Mouse (Mus musculus) hindbrain, embryonic 13.5 days (tissue): Measurements from ENCODE around the gene Tia1. TPM values are rescaled to one million over a fixed set of nuclear protein-coding genes. Genes with fewer than 3 reads are reported as not detected.

ENCODE experiments used
- ATAC-seq: fragments of 200-750 bp; cut with Nextera tagmentation; 2 replicates; pipeline ENCODE4 v1.8.0; 2017; ENCODE audit warnings: moderate TSS enrichment; ENCODE audit not compliant: low FRiP score
- H3K27ac ChIP-seq: fragments of 300-500 bp; sonication (generic); 2 replicates; pipeline ENCODE4 v1.5.1; 2015; ENCODE audit warnings: inconsistent platforms, mild to moderate bottlenecking, moderate library complexity
- H3K27me3 ChIP-seq: fragments of 300-500 bp; sonication (generic); 2 replicates; pipeline ENCODE4 v1.6.1; 2015; ENCODE audit warnings: mild to moderate bottlenecking, inconsistent platforms
- H3K36me3 ChIP-seq: fragments of 300-500 bp; sonication (generic); 2 replicates; pipeline ENCODE4 v1.6.1; 2015; ENCODE audit warnings: mild to moderate bottlenecking, inconsistent platforms
- H3K4me1 ChIP-seq: fragments of 300-500 bp; sonication (generic); replicated peaks from 2 replicates; pipeline ENCODE4 v1.6.1; 2015; ENCODE audit warnings: inconsistent platforms
- H3K4me2 ChIP-seq: fragments of 300-500 bp; sonication (generic); 2 replicates; pipeline ENCODE4 v1.6.1; 2015; ENCODE audit warnings: inconsistent platforms, mild to moderate bottlenecking, moderate library complexity
- H3K4me3 ChIP-seq: fragments of 300-500 bp; sonication (generic); 2 replicates; pipeline ENCODE4 v1.5.1; 2015; ENCODE audit warnings: mild to moderate bottlenecking, inconsistent platforms
- H3K9ac ChIP-seq: fragments of 300-500 bp; sonication (generic); 2 replicates; pipeline ENCODE4 v1.6.1; 2015; ENCODE audit warnings: mild to moderate bottlenecking, inconsistent platforms
- H3K9me3 ChIP-seq: fragments of 300-500 bp; sonication (generic); 2 replicates; pipeline ENCODE4 v1.6.1; 2016; ENCODE audit warnings: inconsistent platforms
- WGBS: fragments of 180-500 bp; shearing (Covaris S2); methylation state at CpG from one replicate; pipeline ENCODE4 v1.1.7; 2015; 5-methylcytosine and 5-hydroxymethylcytosine counted together
- polyA plus RNA-seq: library from polyadenylated mRNA; unstranded; fragments of >200 nt; fragmentation: Nextera tagmentation; extraction: Ambion mirVana; gene quantifications from 2 replicates; pipeline ENCODE4 v1.2.1, GENCODE M21; 2015

The Tia1 gene
- polyA plus RNA-seq, 1 experiment from 2014 or later: 359 TPM

DNA sequence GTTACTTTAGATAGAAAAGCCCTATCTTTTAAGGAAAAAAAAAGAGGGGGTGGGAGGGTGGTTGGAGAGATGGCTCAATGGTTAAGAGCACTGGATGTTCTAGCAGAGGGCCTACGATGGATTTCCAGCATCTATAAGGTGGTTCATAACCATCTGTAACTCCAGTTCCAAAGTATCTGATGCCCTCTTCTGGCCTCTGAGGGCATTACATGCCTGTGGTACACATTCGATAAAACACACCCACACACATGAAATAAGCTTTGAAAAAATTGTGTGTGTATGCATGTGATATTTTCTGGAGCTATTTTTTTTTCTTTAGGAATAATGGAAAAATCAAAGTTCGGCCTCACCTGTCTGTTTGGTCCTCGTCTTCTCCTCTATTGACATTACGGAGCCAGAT is 12.7 kb upstream of the Tia1 start:
- no peak overlapping the region for H3K9ac ChIP-seq
- peaks cover 28% of the 10 kb centered on the region for H3K4me1 ChIP-seq
- H3K4me3 ChIP-seq: no peak overlapping the region
- 97% methylated on average over 5 of the region's 5 CpGs for WGBS
- ATAC-seq: no peak
- H3K36me3 ChIP-seq: peaks cover 72% of the 10 kb centered on the region
- H3K9me3 ChIP-seq: no peaks in the 10 kb centered on the region
- H3K4me2 ChIP-seq: no peak overlapping the region
- no peak overlapping the region for H3K27ac ChIP-seq
- no peaks in the 10 kb centered on the region for H3K27me3 ChIP-seq

DNA sequence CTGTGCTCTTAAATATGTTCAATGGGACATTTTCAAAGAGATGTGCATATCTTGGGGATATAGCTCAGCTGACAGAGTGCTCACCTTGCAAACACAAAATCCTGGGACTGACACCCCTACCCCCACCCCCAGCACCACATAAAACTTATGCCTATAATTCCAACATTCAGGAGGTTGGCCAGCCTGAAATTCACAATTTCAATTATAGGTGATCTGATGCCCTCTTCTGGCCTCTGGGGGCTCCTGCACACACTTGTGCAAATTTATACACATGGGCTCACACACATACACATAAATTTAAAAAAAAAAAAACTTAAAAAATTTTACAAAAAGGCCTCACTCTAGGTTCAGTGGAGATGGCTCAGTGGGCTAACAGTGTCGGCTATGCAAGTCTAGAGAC is 10.8 kb upstream of the Tia1 start:
- peaks cover 35% of the 10 kb centered on the region for H3K4me1 ChIP-seq
- H3K27ac ChIP-seq: no peak overlapping the region
- no peak for ATAC-seq
- H3K36me3 ChIP-seq: peaks cover 59% of the 10 kb centered on the region
- 100% methylated on average over 1 of the region's 1 CpGs for WGBS
- H3K9me3 ChIP-seq: no peaks in the 10 kb centered on the region
- H3K27me3 ChIP-seq: no peaks in the 10 kb centered on the region
- no peak overlapping the region for H3K9ac ChIP-seq
- no peak overlapping the region for H3K4me2 ChIP-seq
- no peak overlapping the region for H3K4me3 ChIP-seq

- no peak overlapping the region for H3K4me2 ChIP-seq
- H3K27me3 ChIP-seq: no peaks in the 10 kb centered on the region; the same call in 1 of the 2 replicates
- no peak overlapping the region for H3K9ac ChIP-seq
- no peak overlapping the region for H3K4me3 ChIP-seq
- no peak overlapping the region for H3K27ac ChIP-seq
- H3K4me1 ChIP-seq: peaks cover 35% of the 10 kb centered on the region
- 90% methylated on average over 17 of the region's 17 CpGs for WGBS
- peaks cover 49% of the 10 kb centered on the region for H3K36me3 ChIP-seq
- no peak for ATAC-seq
- no peaks in the 10 kb centered on the region for H3K9me3 ChIP-seq
Measured at GRCm38 (mm10) chr6:86394078-86394720, 9.8 kb upstream of the Tia1 start.

DNA sequence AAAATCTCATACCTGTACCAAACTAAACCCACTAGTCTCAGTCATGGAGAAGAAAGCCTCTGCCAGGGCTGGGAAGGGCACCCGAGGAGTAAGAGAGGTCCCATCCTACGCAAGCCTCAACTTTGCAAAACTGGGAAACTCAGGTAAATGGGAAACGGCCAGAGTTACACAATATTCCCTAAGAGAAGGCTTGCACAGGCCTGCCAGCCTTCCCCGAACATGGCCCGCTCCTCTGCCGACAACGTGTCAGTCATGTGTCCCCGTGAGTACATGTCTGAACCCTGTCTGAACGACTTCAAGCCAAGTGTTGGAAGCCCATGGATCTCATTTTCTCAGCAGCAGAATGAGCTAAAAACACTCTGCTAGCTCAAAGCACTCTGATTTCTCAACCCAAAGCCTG is 9.0 kb upstream of the Tia1 start:
- Histone ChIP-seq H3K9ac (peak overlapping the region; percentile 96), H3K27me3 (no peaks in the 10 kb centered on the region; the same call in 1 of the 2 replicates), H3K36me3 (peaks cover 41% of the 10 kb centered on the region), H3K9me3 (no peaks in the 10 kb centered on the region), H3K4me1 (peaks cover 35% of the 10 kb centered on the region), H3K27ac (no peak overlapping the region), H3K4me3 (peak overlapping the region; percentile 97), H3K4me2 (peak overlapping the region; percentile 74)
- ATAC-seq: no peak
- WGBS: 91% methylated on average over 9 of the region's 9 CpGs

GRCm38 (mm10) chr6:86395969-86396368 is 8.1 kb upstream of the Tia1 start:
- H3K9me3 ChIP-seq: no peaks in the 10 kb centered on the region
- H3K27ac ChIP-seq: peak overlapping the region; percentile 95
- ATAC-seq: peak; percentile 0; the same call in 1 of the 2 replicates
- 14% methylated on average over 10 of the region's 10 CpGs for WGBS
- H3K36me3 ChIP-seq: peaks cover 31% of the 10 kb centered on the region
- peaks cover 39% of the 10 kb centered on the region for H3K4me1 ChIP-seq
- peak overlapping the region; percentile 96 for H3K9ac ChIP-seq
- H3K27me3 ChIP-seq: no peaks in the 10 kb centered on the region; the same call in 1 of the 2 replicates
- peak overlapping the region; percentile 97 for H3K4me3 ChIP-seq
- peak overlapping the region; percentile 74 for H3K4me2 ChIP-seq

DNA sequence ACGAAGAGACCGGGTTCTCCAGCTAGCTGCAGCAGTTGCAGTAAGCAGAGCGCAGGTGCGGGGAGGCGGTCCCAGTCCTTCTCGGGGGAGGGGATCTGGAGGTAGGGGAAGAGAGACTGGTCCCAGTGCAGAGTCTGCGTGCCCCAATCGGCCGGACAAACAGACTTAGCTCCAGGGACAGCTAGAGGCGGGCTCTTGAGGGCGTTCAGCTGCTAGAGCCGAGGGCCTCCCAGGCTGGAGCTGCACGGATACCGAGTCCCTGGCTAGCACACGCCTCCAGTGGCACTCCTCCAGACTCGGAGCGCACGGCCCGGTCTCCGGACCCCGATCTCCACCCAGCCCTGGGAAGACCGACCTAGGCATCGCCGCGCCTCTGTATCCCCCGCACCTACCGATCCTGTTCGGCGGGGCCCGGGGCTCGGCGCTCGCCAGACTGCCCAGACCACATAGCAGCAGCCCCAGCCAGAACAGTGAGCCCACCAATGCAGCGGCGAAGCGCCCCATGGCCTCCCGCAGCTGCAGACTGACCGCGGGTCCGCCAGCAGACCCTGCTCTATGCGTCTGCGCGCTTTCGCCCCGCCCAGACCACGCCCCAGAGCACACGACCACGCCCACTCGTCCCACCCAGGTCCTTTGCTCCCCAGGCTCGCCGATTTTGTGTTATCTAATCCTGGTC is 7.3 kb upstream of the Tia1 start, which contains the start of gene Pcyox1:
Pcyox1 (minus strand) TSS at position 574 of the 676 bp plus-strand sequence.
- Histone ChIP-seq H3K27me3 (no peaks in the 10 kb centered on the region; the same call in 1 of the 2 replicates), H3K36me3 (peaks cover 24% of the 10 kb centered on the region), H3K4me1 (peaks cover 39% of the 10 kb centered on the region), H3K9ac (peak within 1 kb of the TSS; percentile 96), H3K27ac (peak within 1 kb of the TSS; percentile 95), H3K9me3 (no peaks in the 10 kb centered on the region), H3K4me2 (peak within 1 kb of the TSS; percentile 74), H3K4me3 (peak within 1 kb of the TSS; percentile 97)
- peak; percentile 94 for ATAC-seq
- WGBS: under 1% methylated on average over 51 of the region's 51 CpGs

DNA sequence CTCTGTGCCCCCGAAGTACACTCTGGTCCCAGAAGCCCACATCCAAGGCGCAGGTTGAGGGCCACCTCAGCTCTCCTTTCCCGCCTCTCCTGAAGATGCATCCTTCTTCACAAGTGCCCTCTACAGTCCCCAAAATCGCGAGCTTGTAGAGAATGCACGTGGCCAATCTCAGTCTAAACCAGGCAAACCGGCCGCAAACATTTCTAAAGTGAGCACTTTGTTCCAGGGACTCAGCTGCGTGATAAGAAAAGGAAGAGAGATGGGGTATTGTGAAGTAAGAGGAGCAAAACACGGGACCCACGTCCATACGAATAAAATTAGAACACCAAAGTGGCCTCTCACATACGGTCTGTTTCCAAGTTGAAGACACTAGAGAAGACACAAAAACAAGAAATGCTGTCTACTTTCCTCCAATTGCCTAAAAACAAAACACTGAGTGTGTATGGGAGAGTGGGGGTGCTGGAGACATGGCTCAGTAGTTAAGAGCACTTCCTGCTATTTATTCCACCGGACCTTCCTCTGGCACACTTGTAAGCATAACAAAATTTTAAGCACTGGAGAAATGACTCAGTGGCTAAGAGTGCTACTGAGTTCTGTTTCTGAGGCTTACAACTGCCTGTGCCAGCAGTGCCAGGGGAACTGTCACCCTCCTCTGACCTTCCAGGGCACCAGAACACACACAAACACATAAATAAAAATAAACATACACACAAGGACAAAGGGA is 6.6 kb upstream of the Tia1 start:
- no peak for ATAC-seq
- H3K36me3 ChIP-seq: peaks cover 17% of the 10 kb centered on the region
- peak overlapping the region; percentile 96 for H3K9ac ChIP-seq
- H3K4me2 ChIP-seq: peak overlapping the region; percentile 74
- peaks cover 39% of the 10 kb centered on the region for H3K4me1 ChIP-seq
- no peaks in the 10 kb centered on the region for H3K9me3 ChIP-seq
- H3K4me3 ChIP-seq: peak overlapping the region; percentile 97
- no peaks in the 10 kb centered on the region; the same call in 1 of the 2 replicates for H3K27me3 ChIP-seq
- WGBS: 8% methylated on average over 14 of the region's 14 CpGs
- H3K27ac ChIP-seq: peak overlapping the region; percentile 95

- Histone ChIP-seq H3K4me3 (no peak overlapping the region), H3K4me2 (no peak overlapping the region), H3K4me1 (peaks cover 34% of the 10 kb centered on the region), H3K27ac (no peak overlapping the region), H3K9ac (no peak overlapping the region), H3K27me3 (no peaks in the 10 kb centered on the region; the same call in 1 of the 2 replicates), H3K9me3 (no peaks in the 10 kb centered on the region), H3K36me3 (peaks cover 4% of the 10 kb centered on the region)
- no peak for ATAC-seq
- 74% methylated on average over 2 of the region's 2 CpGs for WGBS
Measured at GRCm38 (mm10) chr6:86398986-86399385, 5.0 kb upstream of the Tia1 start.

DNA sequence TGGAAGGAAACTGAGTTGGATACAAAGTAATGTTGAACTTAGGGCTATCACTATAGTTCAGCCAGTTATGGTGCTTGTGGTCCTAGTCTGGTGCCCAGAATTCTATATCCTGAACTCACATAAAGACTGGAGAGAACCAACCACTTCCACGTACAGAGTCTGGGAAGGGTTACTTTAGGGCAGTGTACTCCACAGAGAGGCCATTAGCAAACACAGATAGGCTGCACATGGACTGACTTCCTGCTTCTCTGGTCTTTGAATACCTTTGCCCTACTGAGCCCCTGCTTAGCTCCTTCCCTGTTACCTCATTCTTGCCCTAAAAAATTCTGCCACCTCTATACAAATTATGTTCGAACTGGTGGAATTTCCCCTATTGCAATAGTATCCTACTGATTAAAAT is 4.0 kb upstream of the Tia1 start:
- no peak overlapping the region for H3K4me2 ChIP-seq
- 93% methylated on average over 2 of the region's 2 CpGs for WGBS
- peaks cover 24% of the 10 kb centered on the region for H3K4me1 ChIP-seq
- no peak overlapping the region for H3K4me3 ChIP-seq
- no peaks in the 10 kb centered on the region for H3K9me3 ChIP-seq
- no peak overlapping the region for H3K27ac ChIP-seq
- H3K27me3 ChIP-seq: no peaks in the 10 kb centered on the region; the same call in 1 of the 2 replicates
- H3K36me3 ChIP-seq: no peaks in the 10 kb centered on the region
- H3K9ac ChIP-seq: no peak overlapping the region
- no peak for ATAC-seq

- Histone ChIP-seq H3K4me2 (peak overlapping the region; percentile 45), H3K36me3 (no peaks in the 10 kb centered on the region), H3K4me1 (peaks cover 17% of the 10 kb centered on the region), H3K9ac (no peak overlapping the region), H3K27me3 (no peaks in the 10 kb centered on the region; the same call in 1 of the 2 replicates), H3K4me3 (peak overlapping the region; percentile 14; the same call in 1 of the 2 replicates), H3K9me3 (no peaks in the 10 kb centered on the region), H3K27ac (no peak overlapping the region)
- no peak for ATAC-seq
- WGBS: 12% methylated on average over 9 of the region's 9 CpGs
Measured at GRCm38 (mm10) chr6:86400972-86401371, 3.0 kb upstream of the Tia1 start.

DNA sequence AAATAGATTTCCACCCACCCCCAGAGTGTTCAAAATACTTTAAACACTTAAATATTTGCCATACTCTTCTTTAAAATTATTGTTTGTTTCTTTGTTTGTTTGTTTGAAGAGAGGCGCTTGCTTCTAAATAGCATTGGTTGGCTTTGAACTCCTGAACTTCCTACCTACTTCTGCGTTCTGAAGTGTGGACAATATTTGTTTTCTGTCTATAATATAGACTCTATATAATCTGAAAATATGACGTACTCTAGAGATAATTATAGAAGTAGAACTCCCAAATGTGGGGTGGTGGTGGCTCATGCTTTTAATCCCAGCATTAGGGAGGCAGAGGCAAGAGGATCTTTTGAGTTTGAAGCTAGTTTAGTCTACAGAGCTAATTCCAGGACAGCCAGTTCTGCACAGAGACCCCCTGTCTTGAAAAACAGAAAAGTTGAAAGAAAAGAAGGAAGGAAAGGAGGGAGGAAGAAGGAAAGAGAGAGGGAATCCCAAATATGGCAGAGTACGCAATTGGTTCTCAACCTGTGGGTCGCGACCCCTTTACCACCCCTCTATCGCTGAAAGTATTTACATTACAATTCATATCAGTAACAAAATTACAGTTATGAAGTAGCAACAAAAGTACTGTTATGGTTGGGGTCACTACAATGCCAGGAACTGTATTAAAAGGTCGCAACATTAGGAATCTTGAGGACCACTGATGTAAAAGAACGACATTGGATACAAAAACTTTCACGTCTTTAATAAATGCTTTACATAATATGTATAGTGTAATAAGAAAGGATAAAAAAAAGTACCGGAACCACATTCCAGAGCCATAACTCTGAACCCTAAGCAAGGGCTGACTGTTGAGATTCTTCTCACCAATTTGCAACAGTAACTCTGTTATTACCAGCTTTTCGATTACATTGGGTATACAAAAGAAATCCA is 1.1 kb upstream of the Tia1 start:
- H3K27me3 ChIP-seq: no peaks in the 10 kb centered on the region; the same call in 1 of the 2 replicates
- peak overlapping the region; percentile 81 for H3K4me2 ChIP-seq
- H3K36me3 ChIP-seq: peaks cover 3% of the 10 kb centered on the region; the same call in 1 of the 2 replicates
- H3K9me3 ChIP-seq: no peaks in the 10 kb centered on the region
- H3K4me1 ChIP-seq: peaks cover 28% of the 10 kb centered on the region
- H3K4me3 ChIP-seq: peak overlapping the region; percentile 83
- no peak for ATAC-seq
- H3K9ac ChIP-seq: no peak overlapping the region
- WGBS: 40% methylated on average over 12 of the region's 12 CpGs
- H3K27ac ChIP-seq: no peak overlapping the region
